Mouse (Mus musculus): ENCODE results near the gene Tmem184b. TPM values are rescaled to one million over a fixed set of nuclear protein-coding genes. Genes with fewer than 3 reads are reported as not detected.

The Tmem184b gene
- 0.64 TPM for polyA plus RNA-seq (2014; fragmentation: Illumina TruSeq; extraction: RNeasy Lipid Tissue Mini Kit (QIAGEN cat#74804); ENCODE audit: low read depth, low replicate concordance)

DNA sequence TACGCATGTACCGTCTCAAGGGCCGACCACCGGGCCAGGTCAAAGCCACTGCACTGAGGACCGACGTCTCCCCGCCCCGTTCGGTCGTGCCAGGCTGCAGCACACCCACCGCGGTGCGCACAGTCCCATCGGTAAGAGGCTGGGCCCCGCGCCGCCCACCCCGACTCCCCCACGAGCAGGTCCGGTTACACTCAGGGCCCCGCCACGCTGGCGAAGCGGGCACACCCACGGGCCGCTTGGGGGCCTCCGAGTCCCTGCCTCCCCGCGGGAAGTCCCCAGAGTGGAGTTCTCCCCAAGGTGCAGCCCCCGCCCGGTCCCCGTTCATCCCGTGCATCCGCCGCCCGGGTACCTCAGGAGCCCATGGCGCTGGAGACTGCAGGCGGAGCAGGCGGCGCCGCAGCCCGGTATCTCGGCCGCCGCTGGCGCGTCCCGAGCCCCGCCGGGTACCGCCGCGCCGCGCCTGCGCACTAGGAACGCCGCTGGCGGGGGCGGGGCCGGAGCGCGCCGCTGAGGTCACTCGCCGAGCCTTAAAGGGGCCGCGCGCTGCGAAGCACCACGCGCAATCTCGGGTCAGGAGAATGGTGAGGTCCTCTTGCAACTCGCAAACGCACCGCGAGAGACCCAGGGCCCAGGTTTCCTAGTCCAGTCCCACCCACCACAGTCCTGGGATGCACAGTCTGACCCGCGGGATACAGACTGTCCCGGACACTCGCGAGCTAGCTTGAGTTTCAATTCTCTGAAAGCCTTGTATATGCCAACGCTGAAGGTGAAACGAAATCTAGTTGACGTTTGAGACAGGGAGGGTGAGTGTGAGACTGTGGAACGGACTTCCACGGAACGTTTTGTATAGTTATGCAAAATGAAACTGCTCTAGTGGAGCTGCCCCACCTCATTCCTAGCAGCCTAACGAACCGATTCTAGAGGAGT, at the start of gene Tmem184b:
Gene Tmem184b, minus strand, starts transcription at position 734 of the 927 bp plus-strand sequence.

DNA sequence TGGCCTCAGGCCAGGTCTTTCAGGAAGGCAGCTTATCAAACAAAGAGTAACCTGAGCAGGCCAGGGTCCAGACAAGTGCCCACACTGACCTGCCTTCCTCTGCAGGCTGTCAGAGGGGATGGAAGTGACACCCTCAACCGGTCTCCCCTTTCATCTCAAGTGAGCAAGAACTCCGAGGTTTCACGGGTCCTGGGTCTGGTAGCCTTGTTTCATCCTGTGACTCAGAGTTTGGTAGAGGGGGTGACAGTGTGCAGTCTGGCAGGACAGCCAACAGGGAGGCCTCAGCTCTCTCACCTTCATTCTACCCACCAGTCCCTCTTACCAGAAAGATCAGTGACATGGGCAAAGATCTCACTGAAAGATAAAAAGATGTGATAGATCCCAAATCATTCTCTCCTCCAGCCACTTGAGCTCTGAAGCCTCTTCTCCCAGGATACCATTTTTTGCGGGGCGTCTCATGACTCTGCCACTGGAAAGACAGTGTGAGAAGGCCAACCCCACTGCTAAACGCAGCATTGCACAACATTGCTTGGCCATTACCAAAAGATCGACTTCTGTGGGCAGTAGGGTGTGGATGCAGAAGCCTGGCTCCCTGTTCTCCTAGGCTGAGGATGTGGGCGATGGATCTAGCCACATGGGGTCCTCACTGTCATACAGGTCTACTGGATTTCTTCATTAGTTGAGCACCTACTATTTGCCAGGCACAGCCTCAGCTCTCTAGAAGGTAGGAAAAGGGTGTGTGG, 57.1 kb downstream of the Tmem184b start, which contains the start of gene Maff:
Gene Maff, plus strand, starts transcription at position 571 of the 743 bp plus-strand sequence.

DNA sequence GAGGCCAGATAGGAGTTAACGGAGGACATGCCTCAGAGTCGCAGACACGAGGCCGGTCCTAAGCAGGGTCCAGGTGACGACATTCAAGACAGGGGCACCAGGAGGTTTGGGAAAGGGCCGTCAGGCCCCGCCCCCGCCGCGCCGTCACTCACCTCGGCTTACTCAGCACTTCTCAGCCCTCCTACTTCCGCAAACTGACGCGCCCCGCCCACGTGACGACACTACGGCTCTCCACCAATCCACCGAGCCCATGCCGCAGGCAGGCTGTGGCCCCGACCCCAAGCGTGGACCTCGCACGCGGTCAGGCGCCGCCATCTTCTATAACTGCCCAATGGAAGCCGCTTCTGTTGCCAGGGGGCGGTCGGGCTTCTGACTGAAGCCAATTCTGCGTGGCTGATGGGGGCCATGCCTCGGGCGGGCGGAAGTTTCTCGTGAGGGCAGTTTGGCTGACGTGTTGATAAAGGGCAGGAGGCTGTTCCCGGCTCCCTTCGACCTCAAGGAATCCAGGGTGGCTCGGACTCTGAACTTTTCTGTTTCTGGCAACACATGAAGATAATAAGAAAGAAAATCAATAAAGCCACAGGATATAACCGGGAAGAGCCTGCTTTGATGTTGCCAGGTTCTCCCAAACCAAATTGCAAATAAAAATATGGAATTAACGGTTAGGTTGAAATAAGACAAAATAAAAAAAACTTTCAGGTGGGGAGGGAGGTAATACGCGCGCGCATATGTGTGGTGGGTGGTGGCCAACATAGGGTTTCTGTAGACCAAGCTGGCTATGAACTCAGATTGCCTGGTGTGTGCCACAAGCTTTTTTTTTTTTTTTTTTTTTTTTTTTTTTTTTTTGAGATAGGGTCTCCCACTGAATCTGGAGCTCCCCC, 75.1 kb downstream of the Tmem184b start, which contains the start of gene Pla2g6:
Gene Pla2g6, minus strand, starts transcription at position 333 of the 881 bp plus-strand sequence.

Other genes starting within 250 kb of the Tmem184b start
- not detected for gene Sox10, start 238.3 kb downstream of the Tmem184b start, polyA plus RNA-seq (2014; fragmentation: Illumina TruSeq; extraction: RNeasy Lipid Tissue Mini Kit (QIAGEN cat#74804); ENCODE audit: low read depth, low replicate concordance)
- gene Pick1, start 174.4 kb downstream of the Tmem184b start, polyA plus RNA-seq (2014; fragmentation: Illumina TruSeq; extraction: RNeasy Lipid Tissue Mini Kit (QIAGEN cat#74804); ENCODE audit: low read depth, low replicate concordance), result 24.5 TPM
- gene Gm49486, start 174.2 kb downstream of the Tmem184b start, polyA plus RNA-seq (2014; fragmentation: Illumina TruSeq; extraction: RNeasy Lipid Tissue Mini Kit (QIAGEN cat#74804); ENCODE audit: low read depth, low replicate concordance), result 1.6 TPM
- not detected for gene Slc16a8, start 148.8 kb downstream of the Tmem184b start, polyA plus RNA-seq (2014; fragmentation: Illumina TruSeq; extraction: RNeasy Lipid Tissue Mini Kit (QIAGEN cat#74804); ENCODE audit: low read depth, low replicate concordance)
- gene Baiap2l2, start 118.0 kb downstream of the Tmem184b start, polyA plus RNA-seq (2014; fragmentation: Illumina TruSeq; extraction: RNeasy Lipid Tissue Mini Kit (QIAGEN cat#74804); ENCODE audit: low read depth, low replicate concordance), result not detected
- 3.3 TPM for gene Pla2g6, start 75.2 kb downstream of the Tmem184b start, polyA plus RNA-seq (2014; fragmentation: Illumina TruSeq; extraction: RNeasy Lipid Tissue Mini Kit (QIAGEN cat#74804); ENCODE audit: low read depth, low replicate concordance)
- gene Maff, start 56.9 kb downstream of the Tmem184b start, polyA plus RNA-seq (2014; fragmentation: Illumina TruSeq; extraction: RNeasy Lipid Tissue Mini Kit (QIAGEN cat#74804); ENCODE audit: low read depth, low replicate concordance), result 0.67 TPM
- gene Csnk1e, start 52.0 kb upstream of the Tmem184b start, polyA plus RNA-seq (2014; fragmentation: Illumina TruSeq; extraction: RNeasy Lipid Tissue Mini Kit (QIAGEN cat#74804); ENCODE audit: low read depth, low replicate concordance), result 1.2 TPM
- gene Kcnj4, start 101.7 kb upstream of the Tmem184b start, polyA plus RNA-seq (2014; fragmentation: Illumina TruSeq; extraction: RNeasy Lipid Tissue Mini Kit (QIAGEN cat#74804); ENCODE audit: low read depth, low replicate concordance), result not detected
- gene Kdelr3, start 112.8 kb upstream of the Tmem184b start, polyA plus RNA-seq (2014; fragmentation: Illumina TruSeq; extraction: RNeasy Lipid Tissue Mini Kit (QIAGEN cat#74804); ENCODE audit: low read depth, low replicate concordance), result 1.4 TPM
- 234 TPM for gene Ddx17, start 143.2 kb upstream of the Tmem184b start, polyA plus RNA-seq (2014; fragmentation: Illumina TruSeq; extraction: RNeasy Lipid Tissue Mini Kit (QIAGEN cat#74804); ENCODE audit: low read depth, low replicate concordance)
- gene Dmc1, start 201.5 kb upstream of the Tmem184b start, polyA plus RNA-seq (2014; fragmentation: Illumina TruSeq; extraction: RNeasy Lipid Tissue Mini Kit (QIAGEN cat#74804); ENCODE audit: low read depth, low replicate concordance), result 34.5 TPM